In the genomic region with DNA sequence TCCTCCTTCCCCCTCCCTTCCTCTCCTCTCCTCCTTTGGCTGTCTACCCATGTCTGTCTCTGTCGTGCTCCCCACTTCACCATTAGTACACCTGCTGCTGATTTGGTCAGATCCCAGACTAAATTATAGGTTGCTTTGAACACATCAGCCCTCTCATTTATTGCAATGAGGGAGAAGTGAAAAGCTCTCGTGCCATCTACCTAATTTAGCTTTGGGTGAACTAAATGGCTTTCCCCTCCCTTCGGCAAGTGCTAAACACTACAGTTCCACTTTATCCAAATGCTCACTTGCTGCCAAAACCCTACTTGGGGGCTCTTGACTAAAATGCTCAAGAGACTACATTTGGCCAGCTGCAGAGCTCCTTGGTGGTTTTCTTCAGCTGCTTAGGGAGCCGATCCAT, we compare ENCODE assay signal across 19 mouse cellular contexts. TPM values are rescaled to one million over a fixed set of nuclear protein-coding genes. Genes with fewer than 3 reads are reported as not detected.
DNase-seq lines count a peak whose midpoint lies in the region; ATAC-seq lines count a peak whose summit lies in the region.
"Had no signal": no experiment of that assay in that cellular context is flagged by ENCODE, and none has a peak within 500 bp of the region (broad histone marks: within the 10 kb centered on the region; RNA-seq: fewer than 3 reads in every experiment).

No protein-coding gene starts in this region.

- WGBS in forebrain, embryonic 16.5 days, result 44% methylated on average over 4 of the region's 4 CpGs
- WGBS in lung, embryonic 16.5 days, result 60% methylated on average over 4 of the region's 4 CpGs

- H3K9ac ChIP-seq in forebrain, embryonic 16.5 days (replicated peaks; ENCODE audit: low read depth, low read length), result no peak overlapping the region
- no peak overlapping the region for H3K9ac ChIP-seq in lung, embryonic 16.5 days (ENCODE audit: low read length)
- H3K9ac ChIP-seq: embryonic facial prominence, embryonic 13.5 days; heart, embryonic 12.5 days had no signal

- peaks cover 7% of the 10 kb centered on the region for H3K4me1 ChIP-seq in forebrain, embryonic 16.5 days (replicated peaks; ENCODE audit: control insufficient read depth, insufficient read depth, low read length)
- peaks cover 5% of the 10 kb centered on the region; the same call in 1 of the 2 replicates for H3K4me1 ChIP-seq in lung, embryonic 16.5 days (replicated peaks; ENCODE audit: control insufficient read depth, insufficient read depth, low read length)
- H3K4me1 ChIP-seq: heart, embryonic 12.5 days had no signal

- DNase-seq in lung, adult 18-20 months, result peak; percentile 54 to 64
- DNase-seq in lung, postnatal 14 days, result no peak
- DNase-seq in lung, postnatal 36 days, result peak; percentile 67
- no peak for DNase-seq in layer of hippocampus, postnatal 10 days (ENCODE audit: low spot score in 2 of 2)
- no peak for DNase-seq in adrenal gland, postnatal 4 days (ENCODE audit: low spot score in 2 of 2)
- DNase-seq in layer of hippocampus, postnatal 14 days (ENCODE audit: low spot score in 2 of 2), result no peak
- DNase-seq: adrenal gland, adult 2 months; adrenal gland, postnatal 25 days; cerebellum, adult 18-20 months; cerebellum, adult 9-11 months; cerebellum, postnatal 36 days; gastrocnemius, postnatal 25 days had no signal

- H3K36me3 ChIP-seq in forebrain, embryonic 16.5 days (ENCODE audit: control insufficient read depth, insufficient read depth), result no peaks in the 10 kb centered on the region
- 0 out of 2 replicates have a peak, but pooled peaks cover 2% of the 10 kb centered on the region for H3K36me3 ChIP-seq in lung, embryonic 16.5 days (ENCODE audit: control insufficient read depth, insufficient read depth, low read length)
- H3K36me3 ChIP-seq: hindbrain, embryonic 10.5 days had no signal

- H3K27ac ChIP-seq in forebrain, embryonic 16.5 days (ENCODE audit: low read length), result no peak overlapping the region
- peak overlapping the region; percentile 72 for H3K27ac ChIP-seq in lung, embryonic 16.5 days (ENCODE audit: low read length)
- H3K27ac ChIP-seq: embryonic facial prominence, embryonic 13.5 days; hindbrain, embryonic 10.5 days had no signal

- no peak overlapping the region for H3K4me2 ChIP-seq in forebrain, embryonic 16.5 days (ENCODE audit: low read length)
- no peak overlapping the region for H3K4me2 ChIP-seq in lung, embryonic 16.5 days (ENCODE audit: low read depth, low read length)
- H3K4me2 ChIP-seq: embryonic facial prominence, embryonic 13.5 days; heart, embryonic 12.5 days had no signal

- ATAC-seq in forebrain, embryonic 16.5 days, result peak; percentile 80
- ATAC-seq in lung, embryonic 16.5 days (ENCODE audit: low read depth), result peak; percentile 79
- ATAC-seq: hindbrain, embryonic 16.5 days; inflammation-experienced regulatory T-cells, adult 6 months had no signal

- no peak overlapping the region for H3K4me3 ChIP-seq in forebrain, embryonic 16.5 days (replicated peaks; ENCODE audit: low read length)
- H3K4me3 ChIP-seq in lung, embryonic 16.5 days (ENCODE audit: low read length), result no peak overlapping the region
- H3K4me3 ChIP-seq: embryonic facial prominence, embryonic 13.5 days; heart, embryonic 12.5 days; hindbrain, embryonic 10.5 days had no signal

- no peaks in the 10 kb centered on the region for H3K27me3 ChIP-seq in forebrain, embryonic 16.5 days (replicated peaks; ENCODE audit: control insufficient read depth, insufficient read depth, low read length)
- no peaks in the 10 kb centered on the region for H3K27me3 ChIP-seq in lung, embryonic 16.5 days (ENCODE audit: control insufficient read depth, insufficient read depth, low read depth, low read length)
- H3K27me3 ChIP-seq: embryonic facial prominence, embryonic 13.5 days; heart, embryonic 12.5 days had no signal

- no peaks in the 10 kb centered on the region for H3K9me3 ChIP-seq in forebrain, embryonic 16.5 days (ENCODE audit: control insufficient read depth, low read length)
- no peaks in the 10 kb centered on the region for H3K9me3 ChIP-seq in lung, embryonic 16.5 days (ENCODE audit: control insufficient read depth, low read length)
- H3K9me3 ChIP-seq: embryonic facial prominence, embryonic 13.5 days; heart, embryonic 12.5 days; hindbrain, embryonic 10.5 days had no signal

RNA-seq across cellular contexts. Expression of gene Nt5dc3, which starts 58.0 kb away (rescaled TPM):
- 7.8 and 8.1 TPM in 2 replicates for polyA plus RNA-seq in forebrain, embryonic 16.5 days (2015; fragmentation: Nextera tagmentation; extraction: Ambion mirVana)
- 1.7 and 1.9 TPM in 2 replicates for polyA plus RNA-seq in lung, embryonic 16.5 days (2015; fragmentation: Nextera tagmentation; extraction: Ambion mirVana)
- total RNA-seq in layer of hippocampus, postnatal 10 days (2021), result 100 to 1,000 TPM in 1 of 2 experiments, 10 to 100 TPM in 1; 86.3 to 102 TPM
- total RNA-seq in adrenal gland, postnatal 4 days (2021), result 10 to 100 TPM; 23.4 to 25.5 TPM
- total RNA-seq in layer of hippocampus, postnatal 14 days (2021), result 100 to 1,000 TPM; 125 to 134 TPM

Comparison
In these comparisons a context has a peak if more than half of its experiments do, and no peak if none do; other contexts are left out.
1. DNase-seq: peak in lung, adult 18-20 months (2 of 2) and lung, postnatal 36 days (single experiment); none in lung, postnatal 14 days (single experiment), layer of hippocampus, postnatal 10 days (0 of 2), adrenal gland, postnatal 4 days (0 of 2) and layer of hippocampus, postnatal 14 days (0 of 2).